Mouse (Mus musculus) cortical plate, adult 2 months (tissue): Measurements from ENCODE around the gene Klk1b9.

Experiments used
- CTCF ChIP-seq: fragments of 200-500 bp; IDR thresholded peaks from 2 replicates; pipeline ENCODE4 v1.5.1; 2011; ENCODE audit warnings: mild to moderate bottlenecking, control low read depth, low read length; ENCODE audit not compliant: insufficient read depth; ENCODE audit errors: extremely low read depth
- POLR2A ChIP-seq: fragments of 200-500 bp; IDR thresholded peaks from 2 replicates; pipeline ENCODE4 v1.6.1; 2011; ENCODE audit warnings: mild to moderate bottlenecking, low read length, control low read depth; ENCODE audit not compliant: insufficient read depth; ENCODE audit errors: extremely low read depth

DNA sequence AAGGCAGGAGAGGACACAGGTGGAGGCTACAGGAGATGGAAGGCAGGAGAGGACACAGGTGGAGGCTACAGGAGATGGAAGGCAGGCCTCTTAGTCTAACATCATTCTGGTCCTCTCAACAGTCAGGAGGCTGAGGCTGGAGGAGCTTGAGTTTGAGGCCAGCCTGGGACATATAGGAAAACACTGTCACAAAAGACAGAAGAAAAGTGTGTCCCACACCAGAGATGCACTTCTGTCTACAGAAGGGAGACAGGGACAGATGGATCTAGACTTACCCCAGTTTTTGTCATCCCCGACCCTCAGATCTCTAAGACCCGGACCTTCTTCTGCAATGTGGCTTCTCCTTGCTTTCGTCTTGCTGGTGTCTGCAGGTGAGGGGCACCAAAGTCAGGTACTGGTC lies 42.4 kb upstream of the Klk1b9 start, which contains the start of gene Klk15:
- no peak for TF ChIP-seq POLR2A
- TF ChIP-seq CTCF: no peak
